Mouse (Mus musculus): ENCODE results near the gene Med12l.

The Med12l gene

DNA sequence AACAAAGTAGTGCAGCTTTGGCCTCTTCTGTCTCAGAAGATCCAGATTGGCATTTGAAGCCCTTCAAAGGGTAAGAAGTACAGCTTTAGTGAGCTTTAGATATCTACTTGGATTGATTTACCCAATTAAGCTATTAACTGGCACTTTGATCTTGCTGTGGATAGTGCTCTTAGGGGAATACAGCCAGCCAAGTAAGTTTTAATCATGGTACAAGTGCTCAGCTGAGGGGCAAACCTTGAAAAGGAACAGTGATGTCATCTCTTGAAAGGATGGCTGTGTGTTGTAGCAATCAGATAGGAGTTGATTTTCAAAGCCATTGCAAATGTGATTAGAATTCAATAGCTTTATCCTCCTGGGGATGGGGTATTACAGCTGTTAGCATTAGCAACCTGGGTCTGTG, 176.5 kb downstream of the Med12l start:
- no peak for DNase-seq (ENCODE audit: extremely low spot score, low read depth, low spot score)

DNA sequence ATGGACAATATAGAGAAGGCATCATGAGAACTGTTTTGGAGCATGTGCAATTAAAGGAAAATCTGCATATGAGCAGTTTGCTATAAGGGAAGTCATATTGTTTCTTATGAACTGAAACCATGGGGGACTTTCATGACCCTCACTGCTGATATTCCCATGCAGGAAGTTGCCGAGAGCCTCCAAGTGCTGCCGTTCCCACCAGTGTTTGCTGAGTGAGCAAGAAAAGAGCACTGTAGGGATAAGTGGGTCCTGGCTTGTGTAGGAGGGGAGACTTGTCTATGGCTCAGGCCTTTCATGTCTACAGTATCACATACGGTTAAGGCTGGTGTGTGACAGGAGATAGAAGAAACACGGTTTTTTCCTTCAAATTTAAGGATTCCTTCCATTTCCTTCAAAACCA, 180.0 kb downstream of the Med12l start:
- DNase-seq (ENCODE audit: extremely low spot score, low read depth, low spot score), result no peak

GRCm38 (mm10) chr3:59187336-59187735, 181.7 kb downstream of the Med12l start:
- no peak for DNase-seq (ENCODE audit: extremely low spot score, low read depth, low spot score)

GRCm38 (mm10) chr3:59191674-59192073, 186.0 kb downstream of the Med12l start:
- DNase-seq (ENCODE audit: extremely low spot score, low read depth, low spot score), result no peak

- no peak for DNase-seq (ENCODE audit: extremely low spot score, low read depth, low spot score)
Measured at GRCm38 (mm10) chr3:59194099-59194498, 188.5 kb downstream of the Med12l start.

DNA sequence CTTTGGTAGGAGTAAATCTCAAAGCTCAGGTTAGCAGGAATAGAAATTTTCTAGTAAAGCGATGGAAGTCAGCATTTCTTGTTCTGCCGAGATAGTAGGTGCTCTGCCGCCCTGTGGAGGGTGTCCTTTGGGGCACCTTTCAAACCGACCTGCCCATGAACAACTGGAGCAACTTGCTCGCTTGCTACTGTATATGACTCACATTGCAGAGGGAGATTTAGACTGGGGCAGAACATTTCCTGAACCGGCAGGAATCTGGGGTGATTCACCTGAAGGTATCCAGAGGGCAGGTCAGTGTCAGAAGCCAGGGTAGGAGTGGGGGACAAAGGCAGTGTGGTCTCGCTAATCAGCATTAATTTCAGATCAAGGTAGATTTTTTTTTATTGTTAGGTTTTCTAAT, 189.3 kb downstream of the Med12l start, which contains the start of gene Gpr87:
Gpr87 (minus strand) TSS at position 167 of the 400 bp plus-strand sequence.
- DNase-seq (ENCODE audit: extremely low spot score, low read depth, low spot score), result no peak

GRCm38 (mm10) chr3:59197329-59197948, 191.8 kb downstream of the Med12l start:
- no peak for DNase-seq (ENCODE audit: extremely low spot score, low read depth, low spot score)

DNA sequence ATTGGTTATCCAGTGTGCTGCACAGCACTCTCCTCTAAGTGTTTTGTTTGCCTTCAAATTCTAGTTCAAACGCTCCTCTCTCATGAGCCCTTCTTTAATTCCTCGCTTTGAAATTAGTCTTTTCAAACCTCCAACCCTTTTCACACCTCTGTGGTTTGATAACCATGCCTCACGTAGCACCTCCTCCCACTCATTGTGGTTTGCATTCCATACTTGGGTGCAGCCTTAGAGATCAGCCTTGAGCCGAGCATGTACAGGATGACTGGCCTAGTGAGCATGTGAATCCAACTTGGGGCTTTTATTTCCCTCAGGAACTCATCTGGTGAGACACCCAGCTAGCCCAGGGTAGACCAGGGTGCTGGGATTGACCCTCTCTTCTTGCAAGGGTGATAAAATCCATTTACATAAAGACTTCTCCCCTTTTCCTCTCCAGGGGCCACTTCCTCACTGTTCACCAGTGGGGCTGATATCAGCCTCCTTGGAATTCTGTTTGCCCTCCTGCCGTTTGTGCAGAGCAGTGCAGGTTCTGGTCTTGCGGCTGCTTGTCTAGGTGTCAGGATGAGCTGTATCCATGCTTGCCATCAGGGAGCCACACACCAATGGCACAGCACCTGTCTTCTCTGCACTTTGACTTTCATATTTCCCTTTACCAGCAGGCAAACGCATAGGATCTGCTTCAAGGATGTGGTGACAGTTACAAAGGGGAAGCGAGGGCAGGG, 198.3 kb downstream of the Med12l start:
- no peak for DNase-seq (ENCODE audit: extremely low spot score, low read depth, low spot score)

- DNase-seq (ENCODE audit: extremely low spot score, low read depth, low spot score), result no peak
Measured at GRCm38 (mm10) chr3:59204719-59205503, 199.3 kb downstream of the Med12l start.

DNA sequence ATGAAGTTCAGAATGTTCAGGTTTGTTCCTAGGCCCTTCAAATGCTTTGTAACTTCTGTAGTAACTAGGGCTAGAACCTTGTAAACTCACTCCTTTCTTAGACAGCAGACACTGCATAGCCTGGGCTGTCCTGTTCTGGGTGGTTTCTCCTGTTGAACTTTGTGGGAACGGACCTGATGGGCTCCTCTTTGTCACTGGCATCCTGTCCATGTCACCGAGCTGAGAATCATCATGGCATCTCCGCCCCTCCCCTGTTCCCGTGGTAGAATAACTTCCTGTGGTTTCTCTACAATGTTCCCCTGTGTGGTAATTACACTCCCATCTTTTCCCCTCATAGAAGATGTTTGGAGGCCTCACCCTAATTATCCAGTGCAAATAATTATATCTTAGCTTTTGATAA, 200.3 kb downstream of the Med12l start:
- DNase-seq (ENCODE audit: extremely low spot score, low read depth, low spot score), result no peak

GRCm38 (mm10) chr3:59208650-59209548, 203.3 kb downstream of the Med12l start:
- DNase-seq (ENCODE audit: extremely low spot score, low read depth, low spot score), result peak; percentile 88

GRCm38 (mm10) chr3:59210089-59210488, 204.5 kb downstream of the Med12l start:
- no peak for DNase-seq (ENCODE audit: extremely low spot score, low read depth, low spot score)

DNA sequence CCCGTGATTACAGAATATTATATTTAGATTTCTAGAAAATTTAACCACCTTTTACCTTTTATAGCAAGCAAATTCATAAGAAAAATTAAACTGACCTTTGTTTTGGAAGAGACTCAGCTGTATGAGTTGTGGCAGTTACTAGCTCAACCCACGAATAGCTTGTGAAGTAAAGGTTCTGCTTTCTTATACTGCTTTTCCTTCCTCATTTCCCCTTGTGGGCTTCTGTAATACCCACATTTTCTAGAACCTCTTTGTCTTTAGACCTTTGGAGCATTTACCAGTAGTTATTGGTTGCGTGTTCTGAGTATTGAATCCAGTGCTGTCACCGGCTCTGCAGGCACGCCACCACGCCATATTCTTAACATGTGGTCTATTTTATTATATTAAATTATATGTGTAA, 205.1 kb downstream of the Med12l start, which contains the start of gene P2ry13:
P2ry13 (minus strand) TSS at position 156 of the 400 bp plus-strand sequence.
- DNase-seq (ENCODE audit: extremely low spot score, low read depth, low spot score), result no peak

DNA sequence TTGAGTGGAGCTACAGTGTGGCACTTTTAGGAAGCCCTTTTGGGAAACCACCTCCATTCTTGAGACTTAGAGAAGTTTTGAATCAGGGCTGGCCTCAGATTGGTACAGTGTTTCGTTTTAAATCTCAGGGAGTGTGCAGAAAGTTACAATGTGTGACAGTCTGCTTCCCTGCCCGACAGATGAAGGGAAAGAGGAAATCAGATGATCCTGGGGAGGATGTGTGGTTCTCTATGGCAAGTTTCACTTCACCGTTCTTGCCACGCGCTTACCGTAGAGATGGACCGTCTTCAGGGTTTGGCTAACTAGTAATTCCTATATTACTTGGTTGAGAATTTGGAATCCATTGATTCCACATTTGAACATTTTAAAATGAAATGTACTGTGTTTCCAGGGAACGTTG, 206.2 kb downstream of the Med12l start:
- DNase-seq (ENCODE audit: extremely low spot score, low read depth, low spot score), result no peak

GRCm38 (mm10) chr3:59212404-59212803, 206.8 kb downstream of the Med12l start:
- no peak for DNase-seq (ENCODE audit: extremely low spot score, low read depth, low spot score)

DNA sequence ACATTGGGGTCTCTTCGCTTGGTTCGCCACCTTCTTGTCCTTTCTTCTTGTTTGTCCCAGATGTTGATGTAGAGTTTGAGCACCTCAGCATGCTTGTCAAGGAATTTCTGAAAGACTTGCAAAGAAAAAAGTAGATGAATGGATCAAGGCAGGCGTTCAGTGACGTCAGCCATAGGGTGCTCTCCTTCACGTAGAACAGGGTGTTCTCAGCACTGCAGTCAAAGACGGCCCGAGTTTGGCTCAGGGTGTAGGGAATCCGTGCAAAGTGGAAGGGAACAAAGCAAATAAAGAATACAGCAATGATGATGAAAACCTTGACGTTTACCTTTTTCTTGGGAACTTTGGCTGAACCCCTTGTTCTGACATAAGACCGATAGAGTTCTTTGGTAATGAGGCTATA, 211.6 kb downstream of the Med12l start:
- no peak for DNase-seq (ENCODE audit: extremely low spot score, low read depth, low spot score)

- DNase-seq (ENCODE audit: extremely low spot score, low read depth, low spot score), result no peak
Measured at GRCm38 (mm10) chr3:59219326-59219725, 213.7 kb downstream of the Med12l start.

DNA sequence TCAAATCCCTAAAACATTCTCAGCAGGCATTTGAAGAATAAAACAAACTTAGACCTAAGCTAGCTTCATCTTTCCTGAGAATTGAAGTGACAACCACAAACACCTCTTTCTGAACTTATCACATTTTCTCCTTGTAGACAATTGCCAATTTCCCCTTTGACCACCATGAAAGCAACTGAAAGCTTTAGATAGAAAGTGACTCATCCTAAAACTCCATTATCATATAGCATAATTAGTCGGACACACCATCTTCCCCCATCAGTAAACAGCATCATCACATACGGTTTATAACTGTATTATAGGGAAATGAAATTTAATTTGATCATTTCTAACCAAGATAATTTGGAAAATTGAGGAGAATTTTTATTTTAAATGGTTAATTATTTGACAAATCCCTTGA, 216.7 kb downstream of the Med12l start:
- no peak for DNase-seq (ENCODE audit: extremely low spot score, low read depth, low spot score)

GRCm38 (mm10) chr3:59225411-59225810, 219.8 kb downstream of the Med12l start:
- no peak for DNase-seq (ENCODE audit: extremely low spot score, low read depth, low spot score)

GRCm38 (mm10) chr3:59227696-59228095, 222.1 kb downstream of the Med12l start:
- DNase-seq (ENCODE audit: extremely low spot score, low read depth, low spot score), result no peak

Measured in hindlimb bud, embryonic 11.5 days (tissue).